Mouse (Mus musculus) hematopoietic stem cell, adult 5-6 weeks (primary cell): Measurements from ENCODE around the gene Sec14l2. TPM values are rescaled to one million over a fixed set of nuclear protein-coding genes. Genes with fewer than 3 reads are reported as not detected.

Experiments used
- total RNA-seq: library from RNA; stranded (forward); fragments of 172-1452, 232-1000 nt; gene quantifications from 2 replicates; pipeline ENCODE4 v1.2.3, GENCODE M21; 2017

Gene Sec14l2
- total RNA-seq, 1 experiment from 2014 or later, result 5.9 TPM

Other genes starting within 250 kb of the Sec14l2 start
- 0.31 TPM in 1 of 2 replicates, not detected in the other for gene 4921536K21Rik, start 228.3 kb downstream of the Sec14l2 start, total RNA-seq
- gene Dusp18, start 228.2 kb downstream of the Sec14l2 start, total RNA-seq, result 0.79 and 1.3 TPM in 2 replicates
- 3.3 and 4.1 TPM in 2 replicates for gene Slc35e4, start 208.8 kb downstream of the Sec14l2 start, total RNA-seq
- gene Tcn2, start 191.3 kb downstream of the Sec14l2 start, total RNA-seq, result 15.0 and 21.2 TPM in 2 replicates
- 117 and 128 TPM in 2 replicates for gene Pes1, start 159.4 kb downstream of the Sec14l2 start, total RNA-seq
- not detected in 2 replicates for gene 4930556J24Rik, start 146.6 kb downstream of the Sec14l2 start, total RNA-seq
- 0.38 and 2.2 TPM in 2 replicates for gene Gal3st1, start 139.8 kb downstream of the Sec14l2 start, total RNA-seq
- gene Sec14l4, start 92.0 kb downstream of the Sec14l2 start, total RNA-seq, result not detected in 2 replicates
- gene Sec14l3, start 58.6 kb downstream of the Sec14l2 start, total RNA-seq, result not detected in 2 replicates
- gene Mtfp1, start 28.0 kb downstream of the Sec14l2 start, total RNA-seq, result 5.5 and 15.3 TPM in 2 replicates
- 13.8 and 28.8 TPM in 2 replicates for gene Rnf215, start 11.8 kb upstream of the Sec14l2 start, total RNA-seq
- 1.6 and 2.8 TPM in 2 replicates for gene Ccdc157, start 36.9 kb upstream of the Sec14l2 start, total RNA-seq
- 34.0 and 48.0 TPM in 2 replicates for gene Sf3a1, start 36.9 kb upstream of the Sec14l2 start, total RNA-seq
- 9.6 and 13.6 TPM in 2 replicates for gene Tbc1d10a, start 63.4 kb upstream of the Sec14l2 start, total RNA-seq
- gene Castor1, start 94.8 kb upstream of the Sec14l2 start, total RNA-seq, result 1.9 TPM in 2 replicates
- 20.2 and 22.8 TPM in 2 replicates for gene Osm, start 113.0 kb upstream of the Sec14l2 start, total RNA-seq
- gene Lif, start 134.1 kb upstream of the Sec14l2 start, total RNA-seq, result 19.3 and 22.7 TPM in 2 replicates